Comparison of ENCODE assay signal across 10 mouse cellular contexts in the genomic region with DNA sequence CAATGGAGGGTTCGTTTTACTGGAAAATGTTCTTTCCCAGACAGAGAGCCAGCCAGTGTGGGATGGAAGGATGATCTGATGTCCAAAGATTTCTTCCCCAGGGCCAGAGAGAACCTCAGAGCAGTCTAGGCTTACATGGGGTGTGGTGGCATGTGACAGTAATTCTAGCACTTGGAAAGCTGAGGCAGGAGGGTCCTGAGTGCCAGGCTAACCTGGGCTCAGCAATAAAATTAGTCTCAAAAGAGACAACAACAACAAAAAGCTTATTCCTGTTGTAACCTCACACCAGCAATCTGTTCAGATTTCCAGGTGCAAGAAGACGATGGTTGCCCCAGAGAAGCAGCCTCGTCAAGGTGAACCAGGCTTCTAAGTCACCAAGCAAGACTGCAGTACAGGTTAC. TPM values are rescaled to one million over a fixed set of nuclear protein-coding genes. Genes with fewer than 3 reads are reported as not detected.
DNase-seq lines count a peak whose midpoint lies in the region; ATAC-seq and TF ChIP-seq lines count a peak whose summit lies in the region.
"Had no signal": no experiment of that assay in that cellular context is flagged by ENCODE, and none has a peak within 500 bp of the region (broad histone marks: within the 10 kb centered on the region; RNA-seq: fewer than 3 reads in every experiment).

A gene (plus strand): TSS at position 301 of the 400 bp plus-strand sequence.

- ATAC-seq in heart, embryonic 14.5 days (ENCODE audit: insufficient number of reproducible peaks, insufficient read depth, low FRiP score, low read depth), result no peak
- ATAC-seq in heart, embryonic 15.5 days (replicated peaks; ENCODE audit: insufficient number of reproducible peaks, insufficient read depth, low FRiP score, low read depth), result no peak
- no peak for ATAC-seq in hindbrain, embryonic 14.5 days (ENCODE audit: low FRiP score)

- no peak within 1 kb of the TSS for H3K9ac ChIP-seq in heart, embryonic 14.5 days (ENCODE audit: low read length)
- no peak within 1 kb of the TSS for H3K9ac ChIP-seq in heart, embryonic 15.5 days
- H3K9ac ChIP-seq in hindbrain, embryonic 14.5 days, result no peak within 1 kb of the TSS
- H3K9ac ChIP-seq: forebrain, embryonic 12.5 days; lung, embryonic 14.5 days had no signal

- H3K36me3 ChIP-seq in heart, embryonic 14.5 days (ENCODE audit: control insufficient read depth, insufficient read depth, low read length), result no peaks in the 10 kb centered on the region
- no peaks in the 10 kb centered on the region for H3K36me3 ChIP-seq in heart, embryonic 10.5 days
- no peaks in the 10 kb centered on the region for H3K36me3 ChIP-seq in thymus, adult 2 months (ENCODE audit: control insufficient read depth, insufficient read depth, low read length)
- H3K36me3 ChIP-seq in heart, embryonic 15.5 days, result no peaks in the 10 kb centered on the region
- H3K36me3 ChIP-seq in hindbrain, embryonic 14.5 days (replicated peaks; ENCODE audit: control insufficient read depth, insufficient read depth), result no peaks in the 10 kb centered on the region
- no peaks in the 10 kb centered on the region for H3K36me3 ChIP-seq in midbrain, embryonic 10.5 days
- H3K36me3 ChIP-seq: forebrain, embryonic 12.5 days; hindbrain, embryonic 10.5 days had no signal

- TF ChIP-seq POLR2A in thymus, adult 2 months (IDR thresholded peaks at IDR 0.05; ENCODE audit: control insufficient read depth, extremely low read depth, insufficient read depth, low read length, poor library complexity), result no peak

- H3K27ac ChIP-seq in heart, embryonic 14.5 days (replicated peaks in 1 of 2; ENCODE audit: control insufficient read depth in 1 of 2, insufficient read depth in 1 of 2, low read depth in 2 of 2, low read length in 2 of 2), result no peak within 1 kb of the TSS
- H3K27ac ChIP-seq in heart, embryonic 10.5 days, result no peak within 1 kb of the TSS
- H3K27ac ChIP-seq in thymus, adult 2 months (ENCODE audit: control insufficient read depth, insufficient read depth, low read length), result no peak within 1 kb of the TSS
- H3K27ac ChIP-seq in heart, embryonic 15.5 days, result no peak within 1 kb of the TSS
- no peak within 1 kb of the TSS for H3K27ac ChIP-seq in hindbrain, embryonic 14.5 days
- no peak within 1 kb of the TSS for H3K27ac ChIP-seq in midbrain, embryonic 10.5 days (replicated peaks)
- H3K27ac ChIP-seq: forebrain, embryonic 12.5 days; hindbrain, embryonic 10.5 days had no signal

- no peak for DNase-seq in heart, embryonic 10.5 days (ENCODE audit: low spot score)
- no peak for DNase-seq in thymus, adult 2 months
- no peak for DNase-seq in thymus, postnatal 25 days
- DNase-seq in hindbrain, embryonic 14.5 days (ENCODE audit: low spot score), result no peak
- DNase-seq in midbrain, embryonic 10.5 days (ENCODE audit: low spot score), result no peak
- DNase-seq: lung, embryonic 14.5 days had no signal

- no peak for TF ChIP-seq CTCF in thymus, adult 2 months (IDR thresholded peaks at IDR 0.05; ENCODE audit: borderline replicate concordance, control insufficient read depth, extremely low read depth, insufficient read depth, low read length, poor library complexity)

- peaks cover 3% of the 10 kb centered on the region in 2 experiments; a peak in 2 of 4 replicates for H3K4me1 ChIP-seq in heart, embryonic 14.5 days (ENCODE audit: control insufficient read depth in 2 of 2, insufficient read depth in 2 of 2, low read length in 2 of 2)
- H3K4me1 ChIP-seq in heart, embryonic 10.5 days, result no peaks in the 10 kb centered on the region
- H3K4me1 ChIP-seq in thymus, adult 2 months (replicated peaks; ENCODE audit: control insufficient read depth, insufficient read depth, low read length), result no peaks in the 10 kb centered on the region
- H3K4me1 ChIP-seq in heart, embryonic 15.5 days (replicated peaks), result no peaks in the 10 kb centered on the region
- no peaks in the 10 kb centered on the region for H3K4me1 ChIP-seq in hindbrain, embryonic 14.5 days (replicated peaks; ENCODE audit: control insufficient read depth, insufficient read depth, low read length)
- H3K4me1 ChIP-seq in midbrain, embryonic 10.5 days, result no peaks in the 10 kb centered on the region
- H3K4me1 ChIP-seq: forebrain, embryonic 12.5 days; hindbrain, embryonic 10.5 days had no signal

- no peak within 1 kb of the TSS for H3K4me3 ChIP-seq in heart, embryonic 14.5 days (ENCODE audit: control insufficient read depth in 1 of 2, insufficient read depth in 1 of 2, low read depth in 1 of 2, low read length in 2 of 2)
- no peak within 1 kb of the TSS for H3K4me3 ChIP-seq in heart, embryonic 10.5 days
- H3K4me3 ChIP-seq in thymus, adult 2 months (ENCODE audit: control insufficient read depth, insufficient read depth, low read length), result no peak within 1 kb of the TSS
- no peak within 1 kb of the TSS for H3K4me3 ChIP-seq in heart, embryonic 15.5 days
- H3K4me3 ChIP-seq in hindbrain, embryonic 14.5 days (replicated peaks; ENCODE audit: low read length), result no peak within 1 kb of the TSS
- H3K4me3 ChIP-seq in midbrain, embryonic 10.5 days, result no peak within 1 kb of the TSS
- H3K4me3 ChIP-seq: forebrain, embryonic 12.5 days; hindbrain, embryonic 10.5 days had no signal

- no peak within 1 kb of the TSS for H3K4me2 ChIP-seq in heart, embryonic 14.5 days (ENCODE audit: low read length)
- H3K4me2 ChIP-seq in heart, embryonic 15.5 days, result no peak within 1 kb of the TSS
- H3K4me2 ChIP-seq in hindbrain, embryonic 14.5 days (replicated peaks), result no peak within 1 kb of the TSS
- H3K4me2 ChIP-seq: forebrain, embryonic 12.5 days; lung, embryonic 14.5 days had no signal

- 79% methylated on average over 3 of the region's 3 CpGs for WGBS in heart, embryonic 14.5 days
- 75% methylated on average over 3 of the region's 3 CpGs for WGBS in heart, embryonic 10.5 days
- WGBS in thymus, adult 2 months, result 86% methylated on average over 3 of the region's 3 CpGs
- 87% methylated on average over 3 of the region's 3 CpGs for WGBS in heart, embryonic 15.5 days
- WGBS in hindbrain, embryonic 14.5 days, result 88% methylated on average over 3 of the region's 3 CpGs
- WGBS in midbrain, embryonic 10.5 days, result 86% methylated on average over 3 of the region's 3 CpGs

- H3K27me3 ChIP-seq in heart, embryonic 14.5 days (ENCODE audit: control insufficient read depth, insufficient read depth, low read length), result no peaks in the 10 kb centered on the region
- no peaks in the 10 kb centered on the region for H3K27me3 ChIP-seq in heart, embryonic 10.5 days (ENCODE audit: insufficient read depth, poor library complexity, severe bottlenecking)
- H3K27me3 ChIP-seq in thymus, adult 2 months (ENCODE audit: control insufficient read depth, insufficient read depth, low read length), result no peaks in the 10 kb centered on the region
- no peaks in the 10 kb centered on the region; the same call in 1 of the 2 replicates for H3K27me3 ChIP-seq in heart, embryonic 15.5 days
- no peaks in the 10 kb centered on the region for H3K27me3 ChIP-seq in hindbrain, embryonic 14.5 days (ENCODE audit: control insufficient read depth, insufficient read depth, low read length)
- no peaks in the 10 kb centered on the region for H3K27me3 ChIP-seq in midbrain, embryonic 10.5 days (ENCODE audit: low read depth, poor library complexity, severe bottlenecking)
- H3K27me3 ChIP-seq: forebrain, embryonic 12.5 days had no signal

- H3K9me3 ChIP-seq in heart, embryonic 14.5 days (ENCODE audit: control insufficient read depth, low read length), result no peaks in the 10 kb centered on the region
- H3K9me3 ChIP-seq in heart, embryonic 10.5 days, result no peaks in the 10 kb centered on the region
- no peaks in the 10 kb centered on the region for H3K9me3 ChIP-seq in heart, embryonic 15.5 days (replicated peaks)
- no peaks in the 10 kb centered on the region for H3K9me3 ChIP-seq in hindbrain, embryonic 14.5 days (ENCODE audit: control insufficient read depth, low read length)
- no peaks in the 10 kb centered on the region for H3K9me3 ChIP-seq in midbrain, embryonic 10.5 days (replicated peaks)
- H3K9me3 ChIP-seq: forebrain, embryonic 12.5 days; hindbrain, embryonic 10.5 days had no signal

RNA-seq across cellular contexts. Expression of the gene that starts here (rescaled TPM):
- 15.7 and 16.9 TPM in 2 replicates for polyA plus RNA-seq in heart, embryonic 14.5 days (2014; fragmentation: Nextera tagmentation; extraction: Ambion mirVana)
- polyA plus RNA-seq in heart, embryonic 10.5 days (2016; fragmentation: Nextera tagmentation; extraction: Ambion mirVana), result 1.6 and 2.3 TPM in 2 replicates
- polyA plus RNA-seq in thymus, adult 2 months (2012; rRNA removed), result 17.5 and 26.2 TPM in 2 replicates
- 32.9 and 36.3 TPM in 2 replicates for polyA plus RNA-seq in heart, embryonic 15.5 days (2015; fragmentation: Nextera tagmentation; extraction: Ambion mirVana)
- 2.0 and 2.3 TPM in 2 replicates for polyA plus RNA-seq in hindbrain, embryonic 14.5 days (2014; fragmentation: Nextera tagmentation; extraction: Ambion mirVana)
- polyA plus RNA-seq in midbrain, embryonic 10.5 days (2016; fragmentation: Nextera tagmentation; extraction: Ambion mirVana), result 0.72 and 0.99 TPM in 2 replicates
